Mouse (Mus musculus) cortical plate, adult 2 months (tissue): ENCODE data around the gene Gm28778.
"Not testable (repeated sequence)": the region's sequence is repeated elsewhere in the genome, so short reads cannot be mapped to it uniquely, and the experiment has no call there.

Experiments used
- CTCF ChIP-seq: fragments of 200-500 bp; IDR thresholded peaks from 2 replicates; pipeline ENCODE4 v1.5.1; 2011; ENCODE audit warnings: mild to moderate bottlenecking, control low read depth, low read length; ENCODE audit not compliant: insufficient read depth; ENCODE audit errors: extremely low read depth
- POLR2A ChIP-seq: fragments of 200-500 bp; IDR thresholded peaks from 2 replicates; pipeline ENCODE4 v1.6.1; 2011; ENCODE audit warnings: mild to moderate bottlenecking, low read length, control low read depth; ENCODE audit not compliant: insufficient read depth; ENCODE audit errors: extremely low read depth

DNA sequence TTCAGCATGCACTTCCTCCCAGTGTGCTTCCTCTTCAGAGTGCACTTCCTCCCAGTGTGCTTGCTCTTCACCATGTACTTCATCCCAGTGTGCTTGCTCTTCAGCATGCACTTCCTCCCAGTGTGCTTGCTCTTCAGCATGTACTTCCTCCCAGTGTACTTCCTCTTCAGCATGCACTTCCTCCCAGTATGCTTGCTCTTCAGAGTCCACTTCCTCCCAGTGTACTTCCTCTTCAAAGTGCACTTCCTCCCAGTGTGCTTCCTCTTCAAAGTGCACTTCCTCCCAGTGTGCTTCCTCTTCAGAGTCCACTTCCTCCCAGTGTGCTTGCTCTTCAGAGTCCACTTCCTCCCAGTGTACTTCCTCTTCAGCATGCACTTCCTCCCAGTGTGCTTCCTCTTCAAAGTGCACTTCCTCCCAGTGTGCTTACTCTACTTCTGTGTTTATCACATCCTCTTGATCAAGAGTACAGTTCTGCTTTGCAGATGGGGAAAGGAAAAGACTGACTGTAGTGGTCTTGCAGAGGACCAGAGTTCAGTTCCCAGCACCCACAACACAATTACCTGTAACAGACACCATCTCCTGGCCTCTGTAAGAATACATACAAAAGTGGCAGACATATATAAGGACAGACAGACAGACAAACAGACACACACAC is 31.8 kb upstream of the Gm28778 start:
- not testable (repeated sequence) for TF ChIP-seq CTCF, POLR2A
